Mouse (Mus musculus) brain, embryonic 14.5 days (tissue): ENCODE data around the gene Myzap.

ENCODE experiments used
- CTCF ChIP-seq: fragments of 200-500 bp; IDR thresholded peaks from 2 replicates; pipeline ENCODE4 v1.5.1; 2012; ENCODE audit warnings: inconsistent platforms, mild to moderate bottlenecking, moderate library complexity, borderline replicate concordance; ENCODE audit not compliant: insufficient read depth, insufficient read length; ENCODE audit errors: extremely low read depth
- POLR2A ChIP-seq: fragments of 200-500 bp; IDR thresholded peaks from 2 replicates; pipeline ENCODE4 v1.6.1; 2012; ENCODE audit warnings: mild to moderate bottlenecking, inconsistent platforms, borderline replicate concordance; ENCODE audit not compliant: poor library complexity, insufficient read depth, insufficient read length, severe bottlenecking; ENCODE audit errors: extremely low read depth

DNA sequence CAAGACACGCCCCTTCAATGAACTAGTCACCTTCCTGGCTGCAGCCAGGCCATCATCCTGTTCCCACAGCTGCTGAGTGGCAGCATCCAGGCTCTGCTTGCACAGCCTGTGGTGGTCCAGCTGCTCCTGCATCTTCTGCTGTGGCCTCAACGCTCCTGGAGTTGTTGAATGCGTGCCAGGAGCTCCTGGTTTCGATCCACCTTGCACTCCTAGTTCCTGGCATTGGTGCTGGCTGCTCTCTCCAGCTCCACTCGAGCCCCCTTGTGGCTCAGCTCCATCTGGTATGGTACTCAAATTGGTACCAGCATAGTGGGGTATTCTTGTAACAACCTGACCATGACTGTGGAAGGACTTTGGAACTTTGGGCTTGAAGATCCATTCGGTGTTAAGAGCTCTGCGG is 7.7 kb upstream of the Myzap start:
- TF ChIP-seq CTCF, result no peak
- TF ChIP-seq POLR2A, result no peak
